Mouse (Mus musculus): ENCODE results near the gene Krt7.

- TF ChIP-seq E2F4 (IDR thresholded peaks at IDR 0.05; ENCODE audit: insufficient replicate concordance, low read depth, low read length) (no peak), POLR2A (IDR thresholded peaks at IDR 0.05; ENCODE audit: low read depth, low read length) (no peak), NELFE (IDR thresholded peaks at IDR 0.05; ENCODE audit: low read depth, low read length) (no peak), MXI1 (IDR thresholded peaks at IDR 0.05; ENCODE audit: low read depth, low read length) (no peak)
Measured at GRCm38 (mm10) chr15:101436611-101437010, 25.8 kb downstream of the Krt7 start.
